Mouse (Mus musculus): ENCODE data around the gene Ipo11. TPM values are rescaled to one million over a fixed set of nuclear protein-coding genes. Genes with fewer than 3 reads are reported as not detected.

Ipo11 gene
- polyA plus RNA-seq, 1 experiment from 2014 or later, result 48.3 TPM

GRCm38 (mm10) chr13:106947583-106947982, 10.8 kb upstream of the Ipo11 start:
- no peak for TF ChIP-seq CTCF (IDR thresholded peaks at IDR 0.05; ENCODE audit: low read depth)
- H3K36me3 ChIP-seq (ENCODE audit: insufficient read depth, low read length), result 0 out of 2 replicates have a peak, but pooled peaks cover 5% of the 10 kb centered on the region
- no peak for DNase-seq (ENCODE audit: low spot score)
- H3K4me2 ChIP-seq (ENCODE audit: low read length), result peak overlapping the region; percentile 56
- H3K27me3 ChIP-seq (ENCODE audit: insufficient read depth, low read length), result no peaks in the 10 kb centered on the region
- H3K27ac ChIP-seq, result no peak overlapping the region
- H3K9me3 ChIP-seq (replicated peaks; ENCODE audit: low read length), result no peaks in the 10 kb centered on the region
- ATAC-seq (replicated peaks; ENCODE audit: low FRiP score, low read depth), result no peak
- H3K4me1 ChIP-seq (replicated peaks; ENCODE audit: insufficient read depth, low read length), result peaks cover 3% of the 10 kb centered on the region; the same call in 1 of the 2 replicates
- WGBS, result 6% methylated on average over 6 of the region's 6 CpGs
- H3K4me3 ChIP-seq (replicated peaks; ENCODE audit: low read depth, low read length), result peak overlapping the region; percentile 78
- peak overlapping the region; percentile 80 for H3K9ac ChIP-seq (ENCODE audit: low read depth, low read length)

- peak within 1 kb of the TSS; percentile 88 for H3K27ac ChIP-seq
- ATAC-seq (replicated peaks; ENCODE audit: low FRiP score, low read depth) (peak; percentile 98), DNase-seq (ENCODE audit: low spot score) (peak; percentile 98)
- H3K4me3 ChIP-seq (replicated peaks; ENCODE audit: low read depth, low read length), result peak within 1 kb of the TSS; percentile 78
- 0 out of 2 replicates have a peak, but pooled peaks cover 5% of the 10 kb centered on the region for H3K36me3 ChIP-seq (ENCODE audit: insufficient read depth, low read length)
- whole genome bisulfite sequencing, result under 1% methylated on average over 68 of the region's 68 CpGs
- peaks cover 3% of the 10 kb centered on the region; the same call in 1 of the 2 replicates for H3K4me1 ChIP-seq (replicated peaks; ENCODE audit: insufficient read depth, low read length)
- H3K9ac ChIP-seq (ENCODE audit: low read depth, low read length), result peak within 1 kb of the TSS; percentile 80
- no peaks in the 10 kb centered on the region for H3K27me3 ChIP-seq (ENCODE audit: insufficient read depth, low read length)
- peak within 1 kb of the TSS; percentile 56 for H3K4me2 ChIP-seq (ENCODE audit: low read length)
- H3K9me3 ChIP-seq (replicated peaks; ENCODE audit: low read length), result no peaks in the 10 kb centered on the region
- no peak for TF ChIP-seq CTCF (IDR thresholded peaks at IDR 0.05; ENCODE audit: low read depth)
These were observed 10.1 kb upstream of the Ipo11 start, which contains the start of gene Dimt1 for GRCm38 (mm10) chr13:106946594-106947540. TSS of gene Dimt1 (plus strand) at chr13:106947127.

DNA sequence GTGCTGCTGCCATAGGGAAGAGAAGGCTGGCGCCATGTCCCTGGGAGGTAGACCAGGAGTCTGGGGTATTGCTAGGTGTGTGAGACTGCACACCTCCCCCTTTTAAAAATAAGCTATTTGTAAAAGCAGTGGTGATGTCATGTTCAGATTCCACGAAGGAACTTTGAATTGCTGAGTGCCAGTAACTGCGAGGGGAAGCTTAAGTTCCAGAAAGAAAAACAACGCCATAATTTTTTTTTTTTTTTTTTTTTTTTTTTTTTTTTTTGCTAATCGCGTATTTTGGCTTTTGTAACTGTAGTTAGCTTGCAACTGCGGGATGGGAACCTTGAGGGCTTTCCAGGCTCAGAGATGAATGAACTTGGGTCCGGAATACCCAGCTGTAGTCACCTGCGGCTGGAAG, 8.8 kb upstream of the Ipo11 start:
- Histone ChIP-seq H3K27ac (no peak overlapping the region), H3K9ac (ENCODE audit: low read depth, low read length) (no peak overlapping the region), H3K36me3 (ENCODE audit: insufficient read depth, low read length) (0 out of 2 replicates have a peak, but pooled peaks cover 5% of the 10 kb centered on the region), H3K4me1 (replicated peaks; ENCODE audit: insufficient read depth, low read length) (peaks cover 3% of the 10 kb centered on the region; the same call in 1 of the 2 replicates), H3K4me3 (replicated peaks; ENCODE audit: low read depth, low read length) (no peak overlapping the region), H3K27me3 (ENCODE audit: insufficient read depth, low read length) (no peaks in the 10 kb centered on the region), H3K9me3 (replicated peaks; ENCODE audit: low read length) (no peaks in the 10 kb centered on the region), H3K4me2 (ENCODE audit: low read length) (no peak overlapping the region)
- WGBS, result 80% methylated on average over 9 of the region's 9 CpGs
- no peak for ATAC-seq (replicated peaks; ENCODE audit: low FRiP score, low read depth)
- DNase-seq (ENCODE audit: low spot score), result no peak
- no peak for TF ChIP-seq CTCF (IDR thresholded peaks at IDR 0.05; ENCODE audit: low read depth)

GRCm38 (mm10) chr13:106942721-106943120, 6.0 kb upstream of the Ipo11 start:
- ATAC-seq (replicated peaks; ENCODE audit: low FRiP score, low read depth) (no peak), DNase-seq (ENCODE audit: low spot score) (no peak)
- Histone ChIP-seq H3K27me3 (ENCODE audit: insufficient read depth, low read length) (no peaks in the 10 kb centered on the region), H3K9me3 (replicated peaks; ENCODE audit: low read length) (no peaks in the 10 kb centered on the region), H3K4me2 (ENCODE audit: low read length) (no peak overlapping the region), H3K36me3 (ENCODE audit: insufficient read depth, low read length) (no peaks in the 10 kb centered on the region), H3K4me1 (replicated peaks; ENCODE audit: insufficient read depth, low read length) (no peaks in the 10 kb centered on the region), H3K9ac (ENCODE audit: low read depth, low read length) (no peak overlapping the region), H3K27ac (no peak overlapping the region), H3K4me3 (replicated peaks; ENCODE audit: low read depth, low read length) (no peak overlapping the region)
- no peak for TF ChIP-seq CTCF (IDR thresholded peaks at IDR 0.05; ENCODE audit: low read depth)
- 95% methylated on average over 1 of the region's 1 CpGs for WGBS

GRCm38 (mm10) chr13:106941211-106941976, 4.6 kb upstream of the Ipo11 start:
- Histone ChIP-seq H3K9ac (ENCODE audit: low read depth, low read length) (no peak overlapping the region), H3K36me3 (ENCODE audit: insufficient read depth, low read length) (no peaks in the 10 kb centered on the region), H3K4me2 (ENCODE audit: low read length) (no peak overlapping the region), H3K27ac (no peak overlapping the region), H3K27me3 (ENCODE audit: insufficient read depth, low read length) (no peaks in the 10 kb centered on the region), H3K9me3 (replicated peaks; ENCODE audit: low read length) (no peaks in the 10 kb centered on the region), H3K4me1 (replicated peaks; ENCODE audit: insufficient read depth, low read length) (no peaks in the 10 kb centered on the region), H3K4me3 (replicated peaks; ENCODE audit: low read depth, low read length) (no peak overlapping the region)
- TF ChIP-seq CTCF (IDR thresholded peaks at IDR 0.05; ENCODE audit: low read depth), result peak; percentile 36; the same call in 1 of the 2 replicates
- DNase-seq (ENCODE audit: low spot score) (no peak), ATAC-seq (replicated peaks; ENCODE audit: low FRiP score, low read depth) (no peak)
- WGBS, result 37% methylated on average over 7 of the region's 7 CpGs

DNA sequence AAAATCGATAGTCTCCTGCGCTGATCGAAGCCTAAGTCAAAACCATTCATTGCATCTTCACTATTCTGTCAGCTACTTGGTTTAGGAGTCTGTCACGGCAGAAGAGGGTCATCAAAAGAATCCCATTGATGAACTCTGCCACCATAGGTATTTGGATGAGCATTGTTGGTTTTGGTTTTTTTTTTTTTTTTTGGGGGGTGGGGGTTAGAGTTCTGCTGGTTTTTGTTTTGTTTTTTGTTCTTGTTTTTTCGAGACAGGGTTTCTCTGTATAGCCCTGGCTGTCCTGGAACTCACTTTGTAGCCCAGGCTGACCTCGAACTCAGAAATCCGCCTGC, 347 bp upstream of the Ipo11 start:
- ATAC-seq (replicated peaks; ENCODE audit: low FRiP score, low read depth), result no peak
- Histone ChIP-seq H3K36me3 (ENCODE audit: insufficient read depth, low read length) (no peaks in the 10 kb centered on the region), H3K9ac (ENCODE audit: low read depth, low read length) (peak overlapping the region; percentile 89; the same call in 1 of the 2 replicates)

More for the DNA sequence above, 347 bp upstream of the Ipo11 start:
- no peaks in the 10 kb centered on the region for H3K27me3 ChIP-seq (ENCODE audit: insufficient read depth, low read length)
- H3K4me3 ChIP-seq (replicated peaks; ENCODE audit: low read depth, low read length), result peak overlapping the region; percentile 99
- no peak for TF ChIP-seq CTCF (IDR thresholded peaks at IDR 0.05; ENCODE audit: low read depth)
- no peak overlapping the region for H3K27ac ChIP-seq
- H3K4me1 ChIP-seq (replicated peaks; ENCODE audit: insufficient read depth, low read length), result no peaks in the 10 kb centered on the region
- no peaks in the 10 kb centered on the region for H3K9me3 ChIP-seq (replicated peaks; ENCODE audit: low read length)
- peak overlapping the region; percentile 74 for H3K4me2 ChIP-seq (ENCODE audit: low read length)
- no peak for DNase-seq (ENCODE audit: low spot score)
- 26% methylated on average over 7 of the region's 7 CpGs for WGBS
